Mouse (Mus musculus): Measurements from ENCODE around the gene Ranbp10. TPM values are rescaled to one million over a fixed set of nuclear protein-coding genes. Genes with fewer than 3 reads are reported as not detected.
A peak's percentile ranks its signal among the peaks of the same experiment; 100 is the strongest.

Ranbp10 gene
- polyA plus RNA-seq, 1 experiment from 2014 or later: 7.0 TPM

DNA sequence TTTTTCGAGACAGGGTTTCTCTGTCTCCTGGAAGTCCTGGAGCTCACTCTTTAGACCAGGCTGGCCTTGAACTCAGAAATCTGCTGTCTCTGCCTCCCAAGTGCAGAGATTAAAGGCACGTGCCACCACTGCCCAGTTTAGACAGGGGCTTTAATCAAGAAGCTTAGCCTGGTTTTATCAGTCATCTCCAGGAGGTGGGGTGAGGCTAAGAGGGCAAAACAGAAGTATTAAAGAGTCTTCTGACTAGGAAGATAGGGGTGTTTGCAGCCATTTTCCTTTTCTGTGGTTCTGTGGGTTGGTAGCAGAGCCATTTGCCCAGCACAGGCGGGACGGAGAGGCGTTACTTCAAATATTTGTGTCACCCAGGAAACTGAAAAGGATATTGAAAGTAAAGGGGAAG, 32.2 kb upstream of the Ranbp10 start:
- Histone ChIP-seq H3K9me3 (replicated peaks; ENCODE audit: low read length) (no peaks in the 10 kb centered on the region), H3K27ac (peak overlapping the region; percentile 90), H3K4me1 (replicated peaks; ENCODE audit: insufficient read depth, low read length) (peaks cover 28% of the 10 kb centered on the region), H3K36me3 (ENCODE audit: insufficient read depth, low read length) (no peaks in the 10 kb centered on the region), H3K4me2 (ENCODE audit: low read length) (no peak overlapping the region), H3K4me3 (replicated peaks; ENCODE audit: low read depth, low read length) (no peak overlapping the region), H3K9ac (ENCODE audit: low read depth, low read length) (0 out of 2 replicates have a peak overlapping the region, but pooled peaks have one; percentile 2), H3K27me3 (ENCODE audit: insufficient read depth, low read length) (no peaks in the 10 kb centered on the region)
- 58% methylated on average over 5 of the region's 5 CpGs for WGBS
- TF ChIP-seq CTCF (IDR thresholded peaks at IDR 0.05; ENCODE audit: low read depth): no peak
- DNase-seq (ENCODE audit: low spot score) (no peak), ATAC-seq (replicated peaks; ENCODE audit: low FRiP score, low read depth) (no peak)

GRCm38 (mm10) chr8:105858495-105858894, 31.3 kb upstream of the Ranbp10 start:
- Histone ChIP-seq H3K27ac (no peak overlapping the region), H3K9me3 (replicated peaks; ENCODE audit: low read length) (no peaks in the 10 kb centered on the region), H3K9ac (ENCODE audit: low read depth, low read length) (no peak overlapping the region), H3K4me1 (replicated peaks; ENCODE audit: insufficient read depth, low read length) (peaks cover 28% of the 10 kb centered on the region), H3K36me3 (ENCODE audit: insufficient read depth, low read length) (no peaks in the 10 kb centered on the region), H3K27me3 (ENCODE audit: insufficient read depth, low read length) (no peaks in the 10 kb centered on the region), H3K4me3 (replicated peaks; ENCODE audit: low read depth, low read length) (no peak overlapping the region), H3K4me2 (ENCODE audit: low read length) (no peak overlapping the region)
- no peak for DNase-seq (ENCODE audit: low spot score)
- TF ChIP-seq CTCF (IDR thresholded peaks at IDR 0.05; ENCODE audit: low read depth): no peak
- ATAC-seq (replicated peaks; ENCODE audit: low FRiP score, low read depth): no peak
- WGBS: 83% methylated on average over 5 of the region's 5 CpGs

GRCm38 (mm10) chr8:105856168-105856835, 29.2 kb upstream of the Ranbp10 start:
- Histone ChIP-seq H3K9ac (ENCODE audit: low read depth, low read length) (peak overlapping the region; percentile 82), H3K36me3 (ENCODE audit: insufficient read depth, low read length) (no peaks in the 10 kb centered on the region), H3K9me3 (replicated peaks; ENCODE audit: low read length) (no peaks in the 10 kb centered on the region), H3K4me2 (ENCODE audit: low read length) (peak overlapping the region; percentile 93), H3K4me3 (replicated peaks; ENCODE audit: low read depth, low read length) (peak overlapping the region; percentile 67), H3K4me1 (replicated peaks; ENCODE audit: insufficient read depth, low read length) (peaks cover 19% of the 10 kb centered on the region), H3K27ac (peak overlapping the region; percentile 89), H3K27me3 (ENCODE audit: insufficient read depth, low read length) (no peaks in the 10 kb centered on the region)
- no peak for DNase-seq (ENCODE audit: low spot score)
- WGBS: 10% methylated on average over 15 of the region's 15 CpGs
- no peak for ATAC-seq (replicated peaks; ENCODE audit: low FRiP score, low read depth)
- TF ChIP-seq CTCF (IDR thresholded peaks at IDR 0.05; ENCODE audit: low read depth): no peak

DNA sequence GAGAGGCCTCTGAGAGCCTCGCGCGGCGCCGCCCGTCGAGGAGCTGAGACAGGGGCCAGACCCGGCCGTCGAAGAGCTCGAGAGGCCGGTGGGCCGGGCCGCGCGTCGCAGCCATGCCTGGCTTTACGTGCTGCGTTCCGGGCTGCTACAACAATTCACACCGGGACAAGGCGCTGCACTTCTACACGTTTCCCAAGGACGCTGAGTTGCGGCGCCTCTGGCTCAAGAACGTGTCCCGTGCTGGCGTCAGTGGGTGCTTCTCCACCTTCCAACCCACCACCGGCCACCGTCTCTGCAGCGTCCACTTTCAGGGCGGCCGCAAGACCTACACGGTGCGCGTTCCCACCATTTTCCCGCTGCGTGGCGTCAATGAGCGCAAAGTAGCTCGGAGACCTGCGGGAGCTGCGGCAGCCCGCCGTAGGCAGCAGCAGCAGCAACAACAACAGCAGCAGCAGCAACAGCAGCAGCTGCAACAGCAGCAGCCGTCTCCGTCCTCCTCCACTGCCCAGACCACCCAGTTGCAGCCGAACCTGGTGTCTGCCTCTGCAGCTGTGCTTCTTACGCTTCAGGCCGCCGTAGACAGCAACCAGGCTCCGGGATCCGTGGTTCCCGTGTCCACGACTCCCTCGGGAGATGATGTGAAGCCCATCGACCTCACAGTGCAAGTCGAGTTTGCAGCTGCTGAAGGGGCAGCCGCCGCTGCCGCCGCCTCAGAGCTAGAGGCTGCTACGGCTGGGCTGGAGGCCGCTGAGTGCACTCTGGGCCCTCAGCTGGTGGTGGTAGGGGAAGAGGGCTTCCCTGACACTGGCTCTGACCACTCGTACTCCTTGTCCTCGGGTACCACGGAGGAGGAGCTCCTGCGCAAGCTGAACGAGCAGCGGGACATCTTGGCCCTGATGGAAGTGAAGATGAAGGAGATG, 28.4 kb upstream of the Ranbp10 start:
- Histone ChIP-seq H3K4me1 (replicated peaks; ENCODE audit: insufficient read depth, low read length) (peaks cover 23% of the 10 kb centered on the region), H3K27ac (peak overlapping the region; percentile 89), H3K27me3 (ENCODE audit: insufficient read depth, low read length) (no peaks in the 10 kb centered on the region), H3K4me3 (replicated peaks; ENCODE audit: low read depth, low read length) (peak overlapping the region; percentile 67), H3K9ac (ENCODE audit: low read depth, low read length) (peak overlapping the region; percentile 82), H3K9me3 (replicated peaks; ENCODE audit: low read length) (no peaks in the 10 kb centered on the region), H3K36me3 (ENCODE audit: insufficient read depth, low read length) (no peaks in the 10 kb centered on the region), H3K4me2 (ENCODE audit: low read length) (peak overlapping the region; percentile 93)
- DNase-seq (ENCODE audit: low spot score): peak; percentile 43
- TF ChIP-seq CTCF (IDR thresholded peaks at IDR 0.05; ENCODE audit: low read depth): no peak
- under 1% methylated on average over 70 of the region's 71 CpGs for WGBS
- ATAC-seq (replicated peaks; ENCODE audit: low FRiP score, low read depth): peak; percentile 3; the same call in 1 of the 2 replicates

GRCm38 (mm10) chr8:105854715-105855216, 27.6 kb upstream of the Ranbp10 start, which contains the start of gene Thap11:
TSS of gene Thap11 (plus strand) at chr8:105855132.
- peak; percentile 87 for TF ChIP-seq CTCF (IDR thresholded peaks at IDR 0.05; ENCODE audit: low read depth)
- WGBS: 0% methylated on average over 42 of the region's 43 CpGs
- Histone ChIP-seq H3K9me3 (replicated peaks; ENCODE audit: low read length) (no peaks in the 10 kb centered on the region), H3K36me3 (ENCODE audit: insufficient read depth, low read length) (no peaks in the 10 kb centered on the region), H3K27me3 (ENCODE audit: insufficient read depth, low read length) (no peaks in the 10 kb centered on the region), H3K27ac (peak within 1 kb of the TSS; percentile 89), H3K4me2 (ENCODE audit: low read length) (peak within 1 kb of the TSS; percentile 93), H3K4me3 (replicated peaks; ENCODE audit: low read depth, low read length) (peak within 1 kb of the TSS; percentile 67), H3K4me1 (replicated peaks; ENCODE audit: insufficient read depth, low read length) (peaks cover 23% of the 10 kb centered on the region), H3K9ac (ENCODE audit: low read depth, low read length) (peak within 1 kb of the TSS; percentile 82)
- peak; percentile 92 for ATAC-seq (replicated peaks; ENCODE audit: low FRiP score, low read depth)
- DNase-seq (ENCODE audit: low spot score): peak; percentile 97

DNA sequence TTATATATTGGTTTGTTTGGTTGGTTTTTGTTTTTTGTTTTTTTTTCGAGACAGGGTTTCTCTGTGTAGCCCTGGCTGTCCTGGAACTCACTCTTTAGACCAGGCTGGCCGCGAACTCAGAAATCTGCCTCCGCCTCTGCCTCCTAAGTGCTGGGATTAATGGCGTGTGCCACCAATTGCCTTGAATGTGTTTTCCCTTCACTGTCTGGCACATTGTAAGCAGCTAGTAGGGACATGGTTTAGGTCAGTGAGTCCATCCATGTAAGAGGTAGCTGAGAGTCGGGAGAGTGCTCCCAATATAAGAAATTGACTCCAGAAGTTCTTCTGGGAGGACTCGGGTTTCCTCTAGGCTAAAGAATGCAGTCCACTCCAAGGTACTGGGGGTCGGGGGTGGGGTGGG, 27.2 kb upstream of the Ranbp10 start:
- WGBS: 24% methylated on average over 8 of the region's 8 CpGs
- H3K27ac ChIP-seq: peak overlapping the region; percentile 36

More for the DNA sequence above, 27.2 kb upstream of the Ranbp10 start:
- Histone ChIP-seq H3K4me2 (ENCODE audit: low read length) (peak overlapping the region; percentile 93), H3K4me3 (replicated peaks; ENCODE audit: low read depth, low read length) (peak overlapping the region; percentile 67), H3K27me3 (ENCODE audit: insufficient read depth, low read length) (no peaks in the 10 kb centered on the region), H3K9ac (ENCODE audit: low read depth, low read length) (no peak overlapping the region), H3K4me1 (replicated peaks; ENCODE audit: insufficient read depth, low read length) (peaks cover 18% of the 10 kb centered on the region), H3K36me3 (ENCODE audit: insufficient read depth, low read length) (0 out of 2 replicates have a peak, but pooled peaks cover 4% of the 10 kb centered on the region), H3K9me3 (replicated peaks; ENCODE audit: low read length) (no peaks in the 10 kb centered on the region)
- DNase-seq (ENCODE audit: low spot score) (no peak), ATAC-seq (replicated peaks; ENCODE audit: low FRiP score, low read depth) (no peak)
- no peak for TF ChIP-seq CTCF (IDR thresholded peaks at IDR 0.05; ENCODE audit: low read depth)

Data from kidney, postnatal 0 days (tissue).